In genomic region chr15:97788821-97789220, GRCm38 (mm10) we compare ENCODE assay signal across 8 mouse cellular contexts. TPM values are rescaled to one million over a fixed set of nuclear protein-coding genes. Genes with fewer than 3 reads are reported as not detected.
DNase-seq lines count a peak whose midpoint lies in the region; ATAC-seq and TF ChIP-seq lines count a peak whose summit lies in the region.

No protein-coding gene starts in this region.

- no peak overlapping the region for H3K4me3 ChIP-seq in liver, embryonic 11.5 days (ENCODE audit: low read depth, low read length)
- H3K4me3 ChIP-seq in bone marrow macrophage, adult 2 months (ENCODE audit: insufficient read depth, low read length) = no peak overlapping the region
- no peak overlapping the region for H3K4me3 ChIP-seq in cortical plate, adult 2 months (ENCODE audit: insufficient read depth, low read length)
- no peak overlapping the region for H3K4me3 ChIP-seq in midbrain, postnatal 0 days (ENCODE audit: low read depth, low read length)

- ATAC-seq in liver, embryonic 11.5 days (replicated peaks; ENCODE audit: low FRiP score) = no peak
- no peak for ATAC-seq in midbrain, postnatal 0 days (ENCODE audit: low FRiP score)
- no peak for ATAC-seq in CD4-positive, CD25-positive, alpha-beta regulatory T cell, adult 4 months

- H3K27me3 ChIP-seq in liver, embryonic 11.5 days (replicated peaks; ENCODE audit: control insufficient read depth, insufficient read depth, low read length) = no peaks in the 10 kb centered on the region
- no peaks in the 10 kb centered on the region for H3K27me3 ChIP-seq in midbrain, postnatal 0 days (ENCODE audit: insufficient read depth, low read length)

- H3K27ac ChIP-seq in liver, embryonic 11.5 days (ENCODE audit: low read depth, low read length) = 0 out of 2 replicates have a peak overlapping the region, but pooled peaks have one; percentile 45
- H3K27ac ChIP-seq in bone marrow macrophage, adult 2 months (ENCODE audit: insufficient read depth, low read depth, low read length) = peak overlapping the region; percentile 63
- peak overlapping the region; percentile 95 for H3K27ac ChIP-seq in cortical plate, adult 2 months (ENCODE audit: insufficient read depth, low read length)
- H3K27ac ChIP-seq in midbrain, postnatal 0 days (ENCODE audit: low read depth, low read length) = peak overlapping the region; percentile 32; the same call in 1 of the 2 replicates

- no peak overlapping the region for H3K9ac ChIP-seq in liver, embryonic 11.5 days (ENCODE audit: low read depth, low read length)
- no peak overlapping the region for H3K9ac ChIP-seq in midbrain, postnatal 0 days (replicated peaks; ENCODE audit: low read length, poor library complexity, severe bottlenecking)

- no peak for DNase-seq in liver, embryonic 11.5 days (ENCODE audit: low spot score)
- DNase-seq in liver = no peak
- DNase-seq in kidney, postnatal 25 days = peak; percentile 40 to 57
- DNase-seq in midbrain, postnatal 0 days (ENCODE audit: low spot score) = peak; percentile 79
- no peak for DNase-seq in spleen, postnatal 4 days (ENCODE audit: low spot score in 2 of 2)

- TF ChIP-seq POLR2A in bone marrow macrophage, adult 2 months (IDR thresholded peaks at IDR 0.05; ENCODE audit: borderline replicate concordance, low read depth, low read length) = no peak
- TF ChIP-seq POLR2A in cortical plate, adult 2 months (IDR thresholded peaks at IDR 0.05; ENCODE audit: extremely low read depth, insufficient read depth, low read length) = no peak

- peaks cover 33% of the 10 kb centered on the region for H3K4me1 ChIP-seq in liver, embryonic 11.5 days (replicated peaks; ENCODE audit: control insufficient read depth, insufficient read depth, low read length)
- H3K4me1 ChIP-seq in bone marrow macrophage, adult 2 months (ENCODE audit: control insufficient read depth, insufficient read depth, low read length) = peaks cover 42% of the 10 kb centered on the region
- H3K4me1 ChIP-seq in cortical plate, adult 2 months (ENCODE audit: control insufficient read depth, insufficient read depth, low read length) = peaks cover 11% of the 10 kb centered on the region
- peaks cover 11% of the 10 kb centered on the region; the same call in 1 of the 2 replicates for H3K4me1 ChIP-seq in midbrain, postnatal 0 days (ENCODE audit: insufficient read depth, low read length)

- 62% methylated on average over 6 of the region's 6 CpGs for WGBS in liver, embryonic 11.5 days
- 48% methylated on average over 6 of the region's 6 CpGs for WGBS in midbrain, postnatal 0 days

- H3K9me3 ChIP-seq in liver, embryonic 11.5 days (ENCODE audit: control insufficient read depth, low read length) = no peaks in the 10 kb centered on the region
- no peaks in the 10 kb centered on the region for H3K9me3 ChIP-seq in midbrain, postnatal 0 days (ENCODE audit: low read length)

- TF ChIP-seq CTCF in bone marrow macrophage, adult 2 months (IDR thresholded peaks at IDR 0.05; ENCODE audit: low read depth, low read length) = no peak
- TF ChIP-seq CTCF in cortical plate, adult 2 months (IDR thresholded peaks at IDR 0.05; ENCODE audit: extremely low read depth, insufficient read depth, low read length) = no peak
- TF ChIP-seq CTCF in midbrain, postnatal 0 days (IDR thresholded peaks at IDR 0.05) = no peak

- peaks cover 18% of the 10 kb centered on the region; the same call in 1 of the 2 replicates for H3K36me3 ChIP-seq in liver, embryonic 11.5 days (ENCODE audit: control insufficient read depth, insufficient read depth, low read length)
- peaks cover 21% of the 10 kb centered on the region; the same call in 1 of the 2 replicates for H3K36me3 ChIP-seq in midbrain, postnatal 0 days (ENCODE audit: insufficient read depth, low read length)

- H3K4me2 ChIP-seq in liver, embryonic 11.5 days = no peak overlapping the region; the same call in 1 of the 2 replicates
- no peak overlapping the region for H3K4me2 ChIP-seq in midbrain, postnatal 0 days (ENCODE audit: low read depth, low read length, poor library complexity, severe bottlenecking)

RNA-seq across cellular contexts. Expression of gene Slc48a1, which starts 10.5 kb away (rescaled TPM):
- 55.0 and 62.1 TPM in 2 replicates for polyA plus RNA-seq in liver, embryonic 11.5 days (2014; fragmentation: Nextera tagmentation; extraction: Ambion mirVana)
- 261 and 265 TPM in 2 replicates for polyA plus RNA-seq in bone marrow macrophage, adult 2 months (2012; ENCODE audit: insufficient read depth, insufficient read length, missing spikeins)
- 140 and 155 TPM in 2 replicates for polyA plus RNA-seq in cortical plate, adult 2 months (2012; rRNA removed)
- 61.5 and 78.8 TPM in 2 replicates for total RNA-seq in midbrain, postnatal 0 days (2014; rRNA removed)
- 152 and 173 TPM in 2 replicates for polyA plus RNA-seq in midbrain, postnatal 0 days (2015; fragmentation: Nextera tagmentation; extraction: Ambion mirVana)
- 10 to 100 TPM; 33.9 to 37.1 TPM for polyA plus RNA-seq in CD4-positive, CD25-positive, alpha-beta regulatory T cell, adult 4 months (2017; shearing (Covaris generic))

RNA-seq across cellular contexts. Expression of gene Rapgef3, which starts 21.0 kb away (rescaled TPM):
- 4.1 and 4.5 TPM in 2 replicates for polyA plus RNA-seq in liver, embryonic 11.5 days (2014; fragmentation: Nextera tagmentation; extraction: Ambion mirVana)
- polyA plus RNA-seq in bone marrow macrophage, adult 2 months (2012; ENCODE audit: insufficient read depth, insufficient read length, missing spikeins) = 2.6 and 3.7 TPM in 2 replicates
- polyA plus RNA-seq in cortical plate, adult 2 months (2012; rRNA removed) = 40.2 and 45.9 TPM in 2 replicates
- total RNA-seq in midbrain, postnatal 0 days (2014; rRNA removed) = 34.9 and 39.7 TPM in 2 replicates
- polyA plus RNA-seq in midbrain, postnatal 0 days (2015; fragmentation: Nextera tagmentation; extraction: Ambion mirVana) = 15.8 and 16.5 TPM in 2 replicates
- 1 to 10 TPM in 1 of 2 experiments, under 1 TPM in 1; 0.31 to 1.5 TPM for polyA plus RNA-seq in CD4-positive, CD25-positive, alpha-beta regulatory T cell, adult 4 months (2017; shearing (Covaris generic))

RNA-seq across cellular contexts. Expression of gene Hdac7, which starts 55.5 kb away (rescaled TPM):
- polyA plus RNA-seq in liver, embryonic 11.5 days (2014; fragmentation: Nextera tagmentation; extraction: Ambion mirVana) = 28.1 and 33.5 TPM in 2 replicates
- polyA plus RNA-seq in bone marrow macrophage, adult 2 months (2012; ENCODE audit: insufficient read depth, insufficient read length, missing spikeins) = 14.8 and 16.0 TPM in 2 replicates
- polyA plus RNA-seq in cortical plate, adult 2 months (2012; rRNA removed) = 64.7 and 73.9 TPM in 2 replicates
- total RNA-seq in midbrain, postnatal 0 days (2014; rRNA removed) = 22.4 and 24.2 TPM in 2 replicates
- polyA plus RNA-seq in midbrain, postnatal 0 days (2015; fragmentation: Nextera tagmentation; extraction: Ambion mirVana) = 28.7 and 29.2 TPM in 2 replicates
- polyA plus RNA-seq in CD4-positive, CD25-positive, alpha-beta regulatory T cell, adult 4 months (2017; shearing (Covaris generic)) = 10 to 100 TPM; 68.2 to 74.2 TPM

RNA-seq across cellular contexts. Expression of gene Endou, which starts 57.7 kb away (rescaled TPM):
- not detected in 2 replicates for polyA plus RNA-seq in liver, embryonic 11.5 days (2014; fragmentation: Nextera tagmentation; extraction: Ambion mirVana)
- not detected in 2 replicates for polyA plus RNA-seq in bone marrow macrophage, adult 2 months (2012; ENCODE audit: insufficient read depth, insufficient read length, missing spikeins)
- polyA plus RNA-seq in cortical plate, adult 2 months (2012; rRNA removed) = 3.9 and 4.0 TPM in 2 replicates
- total RNA-seq in midbrain, postnatal 0 days (2014; rRNA removed) = 0.33 and 0.66 TPM in 2 replicates
- polyA plus RNA-seq in midbrain, postnatal 0 days (2015; fragmentation: Nextera tagmentation; extraction: Ambion mirVana) = 0.20 TPM in 2 replicates
- under 1 TPM in 1 of 2 experiments, not detected in 1; 0.22 TPM for polyA plus RNA-seq in CD4-positive, CD25-positive, alpha-beta regulatory T cell, adult 4 months (2017; shearing (Covaris generic))

Comparison
In these comparisons a context has a peak if more than half of its experiments do, and no peak if none do; other contexts are left out.
1. DNase-seq: peak in kidney, postnatal 25 days (2 of 2) and midbrain, postnatal 0 days (single experiment); none in liver, embryonic 11.5 days (single experiment), liver (single experiment) and spleen, postnatal 4 days (0 of 2).
2. H3K27ac ChIP-seq: peak in every context shown above with its lines; median percentile 95 in cortical plate, adult 2 months; 63 in bone marrow macrophage, adult 2 months; 45 in liver, embryonic 11.5 days; 32 in midbrain, postnatal 0 days.